Mouse (Mus musculus): ENCODE measurements at regions not wholly inside any gene's neighbourhood (a gene's known extent, or its start where the extent isn't known, plus 50 kb on each side); places are given as distances from the start of the nearest gene placed in this dataset.
"Not testable (repeated sequence)": the region's sequence is repeated elsewhere in the genome, so short reads cannot be mapped to it uniquely, and the experiment has no call there.

DNA sequence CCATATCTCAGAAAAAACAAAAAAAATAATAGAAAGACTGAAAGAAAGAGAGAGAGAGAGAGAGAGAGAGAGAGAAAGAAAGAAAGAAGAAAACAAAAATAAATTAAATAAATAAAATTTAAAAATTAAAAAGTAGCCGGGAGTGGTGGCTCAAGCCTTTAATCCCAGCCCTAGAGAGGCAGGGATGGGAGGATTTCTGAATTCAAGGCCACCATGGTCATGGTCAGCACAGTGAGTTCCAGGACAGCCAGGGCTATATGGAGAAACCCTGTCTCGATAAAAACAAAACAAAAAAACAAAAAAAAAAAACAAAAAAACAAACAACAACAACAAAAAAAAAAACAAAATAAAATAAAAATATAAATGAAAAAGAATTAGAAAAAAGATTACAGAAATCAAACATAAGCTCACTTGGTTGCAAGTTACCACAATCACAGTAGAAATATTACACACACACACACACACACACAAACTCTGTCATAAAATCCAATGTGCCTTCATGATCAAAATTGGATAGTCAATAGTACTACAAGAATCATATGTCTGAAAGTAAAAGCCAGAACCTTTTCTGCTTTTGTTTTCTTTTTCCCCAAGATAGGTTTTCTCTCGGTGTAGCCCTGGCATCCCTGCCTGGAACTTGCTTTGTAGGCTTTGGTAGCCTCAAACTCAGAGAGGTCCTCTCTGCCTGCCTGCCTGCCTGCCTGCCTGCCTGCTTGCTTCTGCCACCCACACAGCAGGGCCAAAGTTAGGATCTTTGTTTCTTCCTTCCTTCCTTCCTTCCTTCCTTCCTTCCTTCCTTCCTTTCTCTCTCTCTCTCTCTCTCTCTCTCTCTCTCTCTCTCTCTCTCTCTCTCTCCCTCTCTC, 476.1 kb upstream of the Olfr161 start:
- not testable (repeated sequence) for DNase-seq (ENCODE audit: extremely low spot score, low spot score)

DNA sequence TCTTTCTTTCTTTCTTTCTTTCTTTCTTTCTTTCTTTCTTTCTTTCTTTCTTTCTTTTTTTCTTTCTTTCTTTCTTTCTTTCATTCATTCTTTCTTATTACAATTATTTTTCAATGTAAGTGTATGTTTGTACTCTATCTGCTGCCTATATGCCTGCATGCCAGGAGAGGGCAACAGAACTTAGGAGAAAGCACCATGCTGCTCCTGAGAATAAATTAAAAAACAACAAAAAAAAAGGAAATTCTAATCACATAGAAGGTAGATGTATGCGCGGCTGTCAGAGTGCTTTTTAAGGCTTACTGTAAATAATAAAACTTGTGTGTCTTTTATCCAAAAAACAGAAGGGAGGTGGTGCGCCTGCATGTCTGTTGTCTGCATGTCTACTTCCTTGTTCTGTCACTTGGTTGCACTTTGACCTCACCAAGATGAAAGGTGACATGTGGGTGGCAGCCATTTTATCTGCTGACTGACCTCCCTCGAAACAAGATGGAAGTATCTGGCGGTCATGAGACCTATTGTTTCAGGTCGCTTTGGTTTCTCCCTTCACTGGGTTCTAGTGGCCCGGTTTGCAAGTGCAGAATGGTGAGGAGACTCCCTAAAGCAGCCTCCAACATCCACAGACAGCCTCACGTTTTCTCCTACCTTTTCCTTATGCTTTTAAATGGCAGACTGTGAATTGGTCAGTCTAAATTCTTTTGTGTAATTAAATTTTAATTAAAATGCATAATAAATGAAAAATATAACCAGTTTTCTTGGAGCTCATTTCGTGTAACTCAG, 475.3 kb upstream of the Olfr161 start:
- DNase-seq (ENCODE audit: extremely low spot score, low spot score): peak; percentile 4

DNA sequence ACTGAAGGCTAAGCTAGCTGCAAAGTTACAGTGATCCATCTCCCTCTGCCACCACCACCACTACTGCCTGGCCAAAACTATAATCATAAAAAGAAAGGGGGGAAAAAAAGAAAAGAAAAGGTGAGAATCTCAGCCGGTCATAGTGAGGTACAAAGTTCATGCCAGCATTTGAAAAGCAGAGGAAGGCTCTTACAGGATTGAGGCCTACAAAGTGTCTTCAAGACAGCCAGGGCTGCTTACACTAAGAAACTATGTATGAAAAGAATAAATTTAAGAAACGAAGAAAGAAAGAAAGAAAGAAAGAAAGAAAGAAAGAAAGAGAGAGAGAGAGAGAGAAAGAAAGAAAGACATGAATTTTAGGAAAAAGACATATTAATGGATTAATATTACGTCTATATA, 474.7 kb upstream of the Olfr161 start:
- not testable (repeated sequence) for DNase-seq (ENCODE audit: extremely low spot score, low spot score)

DNA sequence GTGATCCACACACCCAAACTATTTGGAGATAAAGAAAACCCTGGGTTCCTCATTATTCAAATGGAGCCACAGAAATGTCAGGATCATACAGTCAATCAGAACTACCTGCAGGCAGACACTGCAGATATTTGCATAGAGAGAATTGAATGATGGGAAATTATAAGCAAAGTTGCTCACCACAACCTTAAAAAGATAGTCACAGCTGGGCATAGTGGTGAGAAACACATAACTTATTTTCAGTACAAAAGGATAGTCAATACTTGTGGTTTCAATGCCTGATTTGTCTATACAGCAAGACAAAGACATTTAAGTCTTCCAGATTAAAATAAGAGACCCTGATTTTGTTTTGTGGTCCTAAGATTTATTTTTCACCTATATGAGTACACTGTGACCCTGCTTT, 469.6 kb upstream of the Olfr161 start:
- DNase-seq (ENCODE audit: extremely low spot score, low spot score): not testable (repeated sequence)

DNA sequence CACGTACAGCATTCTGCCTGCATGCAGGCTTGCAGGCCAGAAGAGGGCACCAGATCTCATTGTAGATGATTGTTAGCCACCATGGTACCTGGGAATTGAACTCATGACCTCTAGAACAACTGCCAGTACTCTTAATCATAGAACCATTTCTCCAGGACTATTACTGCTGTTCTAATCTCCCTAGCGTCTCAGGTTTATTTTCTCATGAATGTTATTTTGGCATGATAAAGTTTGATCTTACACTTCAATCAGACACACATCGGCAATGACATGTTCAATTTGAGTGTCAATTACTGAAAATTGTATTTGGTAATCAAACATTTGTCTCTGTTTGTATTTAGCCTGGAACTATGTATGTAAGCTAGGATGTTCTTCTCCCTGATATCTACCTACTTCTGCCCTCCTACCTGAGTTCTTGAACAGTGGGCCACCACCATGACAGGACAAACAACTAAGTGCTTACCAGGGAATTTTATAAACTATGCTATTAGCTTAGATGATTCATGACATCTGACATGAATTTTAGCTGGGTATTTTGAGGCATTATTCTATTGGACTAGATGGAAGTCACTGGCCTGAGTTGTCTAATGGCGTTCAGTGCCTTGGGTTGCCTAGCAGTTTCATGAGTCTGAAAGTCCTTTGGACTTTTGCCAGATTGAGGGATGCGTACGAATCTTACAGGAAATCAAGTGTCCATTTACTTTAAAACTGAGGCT, 468.5 kb upstream of the Olfr161 start:
- DNase-seq (ENCODE audit: extremely low spot score, low spot score): not testable (repeated sequence)

DNA sequence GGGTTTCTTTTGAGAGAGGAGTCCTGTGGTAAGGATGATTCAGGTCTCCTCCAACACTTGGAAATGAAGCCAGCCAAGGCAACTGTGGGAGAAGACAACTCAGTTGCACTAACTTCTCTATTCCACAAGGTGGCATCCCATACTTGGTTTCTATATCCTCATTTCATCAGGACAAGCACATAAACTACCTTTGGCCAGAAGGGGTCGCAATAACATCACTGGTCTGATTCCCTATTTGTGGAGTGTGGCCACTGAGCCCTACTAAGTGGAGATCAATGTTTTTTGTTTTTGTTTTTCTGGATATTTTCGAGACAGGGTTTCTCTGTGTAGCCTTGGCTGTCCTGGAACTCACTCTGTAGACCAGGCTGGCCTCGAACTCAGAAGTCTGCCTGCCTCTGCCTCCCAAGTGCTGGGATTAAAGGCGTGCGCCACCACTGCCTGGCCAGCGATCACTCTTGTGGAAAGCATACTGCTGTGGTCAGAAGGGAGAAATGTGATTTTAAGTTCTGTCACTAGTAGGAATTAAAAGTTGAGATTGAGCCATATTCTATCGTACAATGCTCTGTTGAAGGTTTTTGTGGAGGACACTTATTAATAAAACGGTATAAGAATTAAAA, 467.9 kb upstream of the Olfr161 start:
- peak; percentile 14 for DNase-seq (ENCODE audit: extremely low spot score, low spot score)

DNA sequence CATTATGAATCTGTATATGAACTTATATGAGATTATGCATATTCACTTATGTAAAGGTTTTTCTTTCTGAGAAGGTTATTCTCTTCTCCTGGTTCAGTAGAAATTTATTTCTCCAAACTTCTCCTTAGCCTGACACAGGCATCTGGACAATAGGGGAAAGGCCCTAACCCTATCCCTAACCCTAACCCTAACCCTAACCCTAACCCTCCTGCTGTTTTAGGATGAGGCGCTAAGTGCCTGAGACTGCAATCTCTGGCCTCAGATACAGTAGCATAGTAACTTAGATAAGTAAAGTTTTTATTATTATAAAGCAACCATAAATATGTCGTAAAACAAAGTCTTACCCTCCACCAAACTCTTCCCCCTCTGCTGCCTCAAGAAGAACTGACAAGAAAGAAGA, 463.5 kb upstream of the Olfr161 start:
- not testable (repeated sequence) for DNase-seq (ENCODE audit: extremely low spot score, low spot score)

All from neural tube, embryonic 10.5 days (tissue).